Mouse (Mus musculus): ENCODE measurements around the gene Aven.

- TF ChIP-seq GATA1 (IDR thresholded peaks at IDR 0.05; ENCODE audit: low read length) (no peak), TAL1 (IDR thresholded peaks at IDR 0.05; ENCODE audit: low read length) (no peak)
Measured at GRCm38 (mm10) chr2:112497851-112498250, 5.1 kb downstream of the Aven start.
